Mouse (Mus musculus): ENCODE results near the gene Grin3a. TPM values are rescaled to one million over a fixed set of nuclear protein-coding genes. Genes with fewer than 3 reads are reported as not detected.

Grin3a gene
- total and polyA plus RNA-seq, 2 experiments from 2014 or later, result 40.4 to 131 TPM

GRCm38 (mm10) chr4:49691405-49692194 is 153.9 kb downstream of the Grin3a start:
- H3K9ac ChIP-seq (replicated peaks; ENCODE audit: low read length, poor library complexity, severe bottlenecking), result no peak overlapping the region
- 41% methylated on average over 12 of the region's 12 CpGs for WGBS
- no peak for DNase-seq (ENCODE audit: low spot score)
- H3K27ac ChIP-seq (ENCODE audit: low read depth, low read length), result no peak overlapping the region
- no peak for TF ChIP-seq CTCF (IDR thresholded peaks at IDR 0.05)
- H3K9me3 ChIP-seq (ENCODE audit: low read length), result no peaks in the 10 kb centered on the region
- H3K4me2 ChIP-seq (ENCODE audit: low read depth, low read length, poor library complexity, severe bottlenecking), result no peak overlapping the region
- no peaks in the 10 kb centered on the region for H3K4me1 ChIP-seq (ENCODE audit: insufficient read depth, low read length)
- no peaks in the 10 kb centered on the region for H3K36me3 ChIP-seq (ENCODE audit: insufficient read depth, low read length)
- H3K4me3 ChIP-seq (ENCODE audit: low read depth, low read length), result no peak overlapping the region
- H3K27me3 ChIP-seq (ENCODE audit: insufficient read depth, low read length), result no peaks in the 10 kb centered on the region
- ATAC-seq (ENCODE audit: low FRiP score), result no peak

- Histone ChIP-seq H3K4me2 (ENCODE audit: low read depth, low read length, poor library complexity, severe bottlenecking) (no peak overlapping the region), H3K4me1 (ENCODE audit: insufficient read depth, low read length) (no peaks in the 10 kb centered on the region), H3K9me3 (ENCODE audit: low read length) (no peaks in the 10 kb centered on the region), H3K36me3 (ENCODE audit: insufficient read depth, low read length) (no peaks in the 10 kb centered on the region), H3K27ac (ENCODE audit: low read depth, low read length) (no peak overlapping the region; the same call in 1 of the 2 replicates), H3K27me3 (ENCODE audit: insufficient read depth, low read length) (no peaks in the 10 kb centered on the region), H3K9ac (replicated peaks; ENCODE audit: low read length, poor library complexity, severe bottlenecking) (no peak overlapping the region), H3K4me3 (ENCODE audit: low read depth, low read length) (no peak overlapping the region)
- WGBS, result 14% methylated on average over 9 of the region's 9 CpGs
- ATAC-seq (ENCODE audit: low FRiP score) (peak; percentile 79), DNase-seq (ENCODE audit: low spot score) (peak; percentile 92)
- peak; percentile 94 for TF ChIP-seq CTCF (IDR thresholded peaks at IDR 0.05)
These were observed 156.8 kb downstream of the Grin3a start for GRCm38 (mm10) chr4:49688594-49689288.

GRCm38 (mm10) chr4:49681812-49682211 is 163.7 kb downstream of the Grin3a start, which contains the start of gene Ppp3r2:
Ppp3r2 (minus strand) TSS chr4:49682024.
- no peaks in the 10 kb centered on the region for H3K36me3 ChIP-seq (ENCODE audit: insufficient read depth, low read length)
- 90% methylated on average over 13 of the region's 13 CpGs for WGBS
- H3K27me3 ChIP-seq (ENCODE audit: insufficient read depth, low read length), result no peaks in the 10 kb centered on the region
- DNase-seq (ENCODE audit: low spot score) (no peak), ATAC-seq (ENCODE audit: low FRiP score) (no peak)
- H3K4me3 ChIP-seq (ENCODE audit: low read depth, low read length), result no peak within 1 kb of the TSS
- H3K4me2 ChIP-seq (ENCODE audit: low read depth, low read length, poor library complexity, severe bottlenecking), result no peak within 1 kb of the TSS
- H3K4me1 ChIP-seq (ENCODE audit: insufficient read depth, low read length), result no peaks in the 10 kb centered on the region
- no peak within 1 kb of the TSS for H3K27ac ChIP-seq (ENCODE audit: low read depth, low read length)
- TF ChIP-seq CTCF (IDR thresholded peaks at IDR 0.05), result no peak
- H3K9ac ChIP-seq (replicated peaks; ENCODE audit: low read length, poor library complexity, severe bottlenecking), result no peak within 1 kb of the TSS
- H3K9me3 ChIP-seq (ENCODE audit: low read length), result no peaks in the 10 kb centered on the region

GRCm38 (mm10) chr4:49680171-49680875 is 165.2 kb downstream of the Grin3a start:
- Histone ChIP-seq H3K4me3 (ENCODE audit: low read depth, low read length) (no peak overlapping the region), H3K4me2 (ENCODE audit: low read depth, low read length, poor library complexity, severe bottlenecking) (no peak overlapping the region), H3K9me3 (ENCODE audit: low read length) (no peaks in the 10 kb centered on the region), H3K27me3 (ENCODE audit: insufficient read depth, low read length) (no peaks in the 10 kb centered on the region), H3K27ac (ENCODE audit: low read depth, low read length) (no peak overlapping the region), H3K36me3 (ENCODE audit: insufficient read depth, low read length) (no peaks in the 10 kb centered on the region), H3K9ac (replicated peaks; ENCODE audit: low read length, poor library complexity, severe bottlenecking) (no peak overlapping the region), H3K4me1 (ENCODE audit: insufficient read depth, low read length) (no peaks in the 10 kb centered on the region)
- WGBS, result 92% methylated on average over 11 of the region's 11 CpGs
- no peak for TF ChIP-seq CTCF (IDR thresholded peaks at IDR 0.05)
- DNase-seq (ENCODE audit: low spot score), result no peak
- ATAC-seq (ENCODE audit: low FRiP score), result no peak

- no peak for TF ChIP-seq CTCF (IDR thresholded peaks at IDR 0.05)
- Histone ChIP-seq H3K27me3 (ENCODE audit: insufficient read depth, low read length) (no peaks in the 10 kb centered on the region), H3K4me3 (ENCODE audit: low read depth, low read length) (no peak overlapping the region), H3K4me2 (ENCODE audit: low read depth, low read length, poor library complexity, severe bottlenecking) (no peak overlapping the region), H3K27ac (ENCODE audit: low read depth, low read length) (no peak overlapping the region), H3K36me3 (ENCODE audit: insufficient read depth, low read length) (0 out of 2 replicates have a peak, but pooled peaks cover 3% of the 10 kb centered on the region), H3K4me1 (ENCODE audit: insufficient read depth, low read length) (no peaks in the 10 kb centered on the region), H3K9ac (replicated peaks; ENCODE audit: low read length, poor library complexity, severe bottlenecking) (no peak overlapping the region), H3K9me3 (ENCODE audit: low read length) (no peaks in the 10 kb centered on the region)
- ATAC-seq (ENCODE audit: low FRiP score) (no peak), DNase-seq (ENCODE audit: low spot score) (no peak)
- WGBS, result 78% methylated on average over 7 of the region's 7 CpGs
These were observed 168.8 kb downstream of the Grin3a start for GRCm38 (mm10) chr4:49676790-49677189.

All from midbrain, postnatal 0 days (tissue).